Mouse (Mus musculus): ENCODE data around the gene Yipf3.
A peak's percentile ranks its signal among the peaks of the same experiment; 100 is the strongest.

Yipf3 gene

GRCm38 (mm10) chr17:46287678-46288095 is 39.8 kb downstream of the Yipf3 start:
- DNase-seq: peak; percentile 70

GRCm38 (mm10) chr17:46296601-46297000 is 48.7 kb downstream of the Yipf3 start:
- DNase-seq: no peak

GRCm38 (mm10) chr17:46297028-46297363 is 49.1 kb downstream of the Yipf3 start:
- DNase-seq: no peak

GRCm38 (mm10) chr17:46297364-46298219 is 49.7 kb downstream of the Yipf3 start, which contains the start of gene Dlk2:
Gene Dlk2, plus strand, starts transcription at chr17:46297421.
- DNase-seq: no peak

- peak; percentile 83 for DNase-seq
Measured at GRCm38 (mm10) chr17:46298220-46298913, 50.5 kb downstream of the Yipf3 start.

- DNase-seq: peak; percentile 16
Measured at GRCm38 (mm10) chr17:46301892-46302291, 54.0 kb downstream of the Yipf3 start.
